Mouse (Mus musculus): ENCODE measurements around the gene Eya2. TPM values are rescaled to one million over a fixed set of nuclear protein-coding genes. Genes with fewer than 3 reads are reported as not detected.
A peak's percentile ranks its signal among the peaks of the same experiment; 100 is the strongest.

Eya2 gene
- polyA plus RNA-seq, 1 experiment = 0.12 TPM

DNA sequence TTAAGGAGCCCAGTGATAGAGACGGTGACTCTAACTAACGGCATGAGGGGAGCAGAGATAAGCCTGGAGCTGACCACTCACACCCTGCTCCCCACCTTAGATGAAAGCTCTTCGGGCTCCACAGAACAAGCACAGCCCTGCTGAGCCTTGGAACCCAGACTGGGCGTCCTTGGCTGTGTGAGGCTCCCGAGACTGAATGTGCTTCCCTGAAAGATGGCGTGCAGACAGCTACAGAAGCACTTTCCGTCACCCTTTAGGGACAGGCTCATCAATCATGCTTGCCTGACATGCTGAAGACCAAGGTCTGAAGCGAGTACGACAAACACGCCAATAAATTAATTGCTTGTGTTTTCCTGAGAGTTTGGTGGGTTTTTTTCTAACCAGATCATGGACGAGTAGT, 56.2 kb downstream of the Eya2 start:
- Histone ChIP-seq H3K4me2 (ENCODE audit: low read depth) (no peak overlapping the region), H3ac (ENCODE audit: control insufficient read depth, insufficient read length) (no peak overlapping the region), H3K4me3 (no peak overlapping the region), H3K79me2 (ENCODE audit: control insufficient read depth, insufficient read depth) (no peaks in the 10 kb centered on the region), H3K27me3 (ENCODE audit: control insufficient read depth, insufficient read depth, insufficient read length) (peaks cover 24% of the 10 kb centered on the region), H3K36me3 (ENCODE audit: control insufficient read depth, insufficient read depth) (no peaks in the 10 kb centered on the region)
- TF ChIP-seq TCF3 (IDR thresholded peaks at IDR 0.05; ENCODE audit: insufficient read length, low read depth) = no peak
- TF ChIP-seq REST (IDR thresholded peaks at IDR 0.05; ENCODE audit: insufficient read depth, insufficient read length) = no peak
- TF ChIP-seq USF1 (IDR thresholded peaks at IDR 0.05; ENCODE audit: low read depth) = no peak
- no peak for TF ChIP-seq CEBPB (IDR thresholded peaks at IDR 0.05; ENCODE audit: insufficient read depth, poor library complexity, severe bottlenecking)
- TF ChIP-seq SRF (IDR thresholded peaks at IDR 0.05; ENCODE audit: control insufficient read depth, insufficient read length, low read depth) = no peak
- no peak for TF ChIP-seq MYOG (IDR thresholded peaks at IDR 0.05; ENCODE audit: control insufficient read depth in 1 of 3, insufficient read depth in 1 of 3, insufficient read length in 2 of 3, low read depth in 2 of 3)
- no peak for TF ChIP-seq MYOD1 (IDR thresholded peaks at IDR 0.05; ENCODE audit: control insufficient read depth in 1 of 3, insufficient read length in 2 of 3, low read depth in 2 of 3)
- TF ChIP-seq POLR2AphosphoS2 (IDR thresholded peaks at IDR 0.05; ENCODE audit: insufficient read length, low read depth) = no peak
- TF ChIP-seq E2F4 (IDR thresholded peaks at IDR 0.05; ENCODE audit: insufficient read depth) = no peak
- no peak for TF ChIP-seq TCF12 (IDR thresholded peaks at IDR 0.05; ENCODE audit: insufficient read depth, poor library complexity, severe bottlenecking)
- TF ChIP-seq MAX (IDR thresholded peaks at IDR 0.05; ENCODE audit: low read depth) = no peak
- TF ChIP-seq POLR2A (IDR thresholded peaks at IDR 0.05; ENCODE audit: insufficient read length, low read depth) = no peak

DNA sequence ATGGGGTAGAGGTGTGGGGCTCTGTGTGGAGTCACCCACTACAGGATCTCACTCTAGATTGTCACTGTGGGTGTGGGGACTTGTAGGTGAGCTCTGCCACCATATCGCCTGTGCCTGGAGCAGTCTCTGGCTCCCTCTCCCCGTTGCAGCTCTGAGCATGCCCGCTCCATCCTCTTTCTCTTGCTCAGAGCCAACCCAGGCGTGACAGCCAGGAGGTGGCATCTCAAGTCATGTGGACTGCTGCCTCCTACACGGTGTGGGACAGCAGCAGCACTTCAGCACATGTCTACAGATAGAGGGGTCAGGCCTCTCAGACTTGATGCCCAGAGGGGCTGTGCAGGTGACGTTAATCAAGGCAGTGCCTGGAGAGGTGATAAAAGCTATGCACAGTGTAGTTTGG, 57.4 kb downstream of the Eya2 start:
- Histone ChIP-seq H3K27me3 (ENCODE audit: control insufficient read depth, insufficient read depth, insufficient read length) (peaks cover 17% of the 10 kb centered on the region), H3K36me3 (ENCODE audit: control insufficient read depth, insufficient read depth) (no peaks in the 10 kb centered on the region), H3K4me3 (no peak overlapping the region), H3ac (ENCODE audit: control insufficient read depth, insufficient read length) (no peak overlapping the region), H3K79me2 (ENCODE audit: control insufficient read depth, insufficient read depth) (no peaks in the 10 kb centered on the region), H3K4me2 (ENCODE audit: low read depth) (no peak overlapping the region)
- TF ChIP-seq USF1 (IDR thresholded peaks at IDR 0.05; ENCODE audit: low read depth) = no peak
- TF ChIP-seq MAX (IDR thresholded peaks at IDR 0.05; ENCODE audit: low read depth) = no peak

DNA sequence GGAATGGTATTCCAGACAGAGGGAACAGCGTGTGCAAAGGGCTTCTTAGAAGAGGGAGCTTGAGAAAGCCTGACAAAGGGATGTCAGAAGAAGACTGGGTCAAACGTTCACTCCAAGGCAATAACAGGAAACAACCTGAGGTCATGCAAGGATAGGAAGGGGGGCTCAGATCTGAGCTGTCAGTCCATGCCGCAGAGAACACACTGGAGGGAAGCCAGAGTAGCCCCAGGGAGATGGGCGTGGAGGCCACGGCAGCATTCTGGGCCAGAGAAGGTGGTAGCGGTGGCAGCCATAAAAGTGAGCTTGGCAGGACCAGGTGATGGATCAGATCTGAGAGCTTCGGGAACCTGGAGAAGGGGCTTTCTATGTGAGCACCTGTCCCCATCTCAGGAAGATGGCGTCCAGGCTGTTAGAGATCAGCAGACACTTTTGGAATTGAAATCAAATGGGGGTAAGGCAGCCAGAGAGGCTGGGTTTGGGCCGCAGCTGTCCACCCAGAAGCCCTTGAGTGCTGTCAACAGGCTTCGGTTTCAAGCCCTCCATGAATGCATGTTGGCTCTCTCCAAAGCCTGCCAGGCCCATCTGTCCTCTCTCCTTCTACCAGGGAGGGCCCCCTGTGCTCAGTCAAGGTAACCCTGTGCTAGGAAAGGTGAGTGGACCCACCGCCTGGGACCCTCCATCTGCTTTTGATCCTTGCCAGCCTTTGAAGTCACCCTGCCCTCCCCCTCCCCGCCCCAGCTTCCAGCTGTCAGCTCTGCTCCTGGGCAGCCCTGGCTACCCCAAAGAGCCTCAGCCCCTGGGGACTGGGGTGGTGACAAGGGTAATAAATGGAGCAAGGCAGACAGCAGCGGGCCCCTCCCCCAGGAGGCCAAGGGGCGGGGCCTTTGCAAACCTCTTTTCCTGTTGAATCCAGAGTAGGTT, 58.4 kb downstream of the Eya2 start:
- no peaks in the 10 kb centered on the region for H3K79me2 ChIP-seq (ENCODE audit: control insufficient read depth, insufficient read depth)
- TF ChIP-seq MYOD1 (IDR thresholded peaks at IDR 0.05; ENCODE audit: control insufficient read depth in 1 of 3, insufficient read length in 2 of 3, low read depth in 2 of 3) = peak in 2 of 3 experiments; percentile 47 to 54
- no peak for TF ChIP-seq E2F4 (IDR thresholded peaks at IDR 0.05; ENCODE audit: insufficient read depth)
- TF ChIP-seq MYOG (IDR thresholded peaks at IDR 0.05; ENCODE audit: control insufficient read depth in 1 of 3, insufficient read depth in 1 of 3, insufficient read length in 2 of 3, low read depth in 2 of 3) = peak in 1 of 3 experiments; percentile 62
- TF ChIP-seq SRF (IDR thresholded peaks at IDR 0.05; ENCODE audit: control insufficient read depth, insufficient read length, low read depth) = peak; percentile 9
- H3K36me3 ChIP-seq (ENCODE audit: control insufficient read depth, insufficient read depth) = no peaks in the 10 kb centered on the region
- H3K4me2 ChIP-seq (ENCODE audit: low read depth) = peak overlapping the region; percentile 32
- H3K27me3 ChIP-seq (ENCODE audit: control insufficient read depth, insufficient read depth, insufficient read length) = peaks cover 15% of the 10 kb centered on the region
- no peak overlapping the region for H3K4me3 ChIP-seq
- H3ac ChIP-seq (ENCODE audit: control insufficient read depth, insufficient read length) = no peak overlapping the region

DNA sequence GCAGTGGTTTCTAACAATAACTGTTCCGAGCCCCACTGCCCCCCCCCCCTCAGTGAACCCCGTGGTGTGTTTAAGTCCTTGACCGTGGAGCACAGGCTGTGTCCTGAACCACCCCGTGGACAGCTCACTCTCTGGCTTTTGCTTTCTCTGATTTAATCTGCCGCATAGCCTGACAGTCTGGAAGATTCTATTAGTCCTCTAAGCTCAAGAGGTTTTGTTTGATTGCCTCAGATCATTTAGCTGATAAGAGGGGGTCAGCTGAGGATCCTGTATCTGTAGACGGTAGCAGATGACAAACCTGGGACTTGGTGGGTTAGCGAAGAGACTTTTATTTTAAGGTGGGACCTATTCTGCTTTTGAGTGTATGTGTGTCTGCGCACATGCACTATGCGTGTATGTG, 59.3 kb downstream of the Eya2 start:
- TF ChIP-seq POLR2A (IDR thresholded peaks at IDR 0.05; ENCODE audit: insufficient read length, low read depth) (no peak), POLR2AphosphoS2 (IDR thresholded peaks at IDR 0.05; ENCODE audit: insufficient read length, low read depth) (no peak), MYOD1 (IDR thresholded peaks at IDR 0.05; ENCODE audit: control insufficient read depth in 1 of 3, insufficient read length in 2 of 3, low read depth in 2 of 3) (no peak), REST (IDR thresholded peaks at IDR 0.05; ENCODE audit: insufficient read depth, insufficient read length) (no peak), CEBPB (IDR thresholded peaks at IDR 0.05; ENCODE audit: insufficient read depth, poor library complexity, severe bottlenecking) (no peak), MYOG (IDR thresholded peaks at IDR 0.05; ENCODE audit: control insufficient read depth in 1 of 3, insufficient read depth in 1 of 3, insufficient read length in 2 of 3, low read depth in 2 of 3) (no peak), TCF3 (IDR thresholded peaks at IDR 0.05; ENCODE audit: insufficient read length, low read depth) (no peak)
- peaks cover 13% of the 10 kb centered on the region for H3K27me3 ChIP-seq (ENCODE audit: control insufficient read depth, insufficient read depth, insufficient read length)
- peak overlapping the region; percentile 32 for H3K4me2 ChIP-seq (ENCODE audit: low read depth)
- H3K79me2 ChIP-seq (ENCODE audit: control insufficient read depth, insufficient read depth) = no peaks in the 10 kb centered on the region
- no peak overlapping the region for H3ac ChIP-seq (ENCODE audit: control insufficient read depth, insufficient read length)
- H3K36me3 ChIP-seq (ENCODE audit: control insufficient read depth, insufficient read depth) = no peaks in the 10 kb centered on the region
- no peak overlapping the region for H3K4me3 ChIP-seq

DNA sequence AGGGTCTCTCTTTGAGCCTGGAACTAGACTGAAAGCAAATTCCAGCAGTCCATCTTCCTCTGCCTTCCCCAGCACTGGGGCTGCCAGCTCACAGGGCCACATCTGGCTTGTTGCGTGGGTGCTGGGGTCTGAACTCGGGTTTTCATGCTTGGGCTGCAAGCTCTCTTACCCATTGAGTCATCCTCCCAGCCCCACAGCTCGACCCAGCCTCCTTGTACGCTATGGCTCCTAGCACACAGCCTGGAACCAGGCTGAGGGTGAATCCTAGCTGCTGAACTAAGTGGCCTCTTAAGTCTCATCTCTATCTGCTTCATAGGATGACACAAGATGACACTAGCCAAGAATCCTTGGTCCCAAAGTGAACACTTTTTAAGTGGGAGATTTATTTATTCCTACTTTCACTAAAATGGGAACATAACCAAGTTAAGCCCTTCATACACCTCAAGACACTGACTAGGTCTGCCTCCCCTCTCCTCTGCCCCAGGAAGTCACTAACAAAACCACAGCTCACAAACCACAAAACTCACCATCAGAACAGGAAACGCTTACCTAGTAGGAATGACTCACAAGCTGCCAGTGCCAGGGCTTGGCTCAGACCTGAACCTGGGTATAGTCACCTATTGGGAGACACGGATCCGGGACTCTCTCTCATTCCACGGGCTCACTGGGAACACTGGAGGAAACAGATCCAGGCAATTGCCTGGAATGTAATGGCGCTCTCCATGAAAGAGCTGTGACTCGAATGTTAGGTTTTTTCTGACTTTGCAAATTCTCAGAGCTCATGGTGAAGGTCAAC, 60.1 kb downstream of the Eya2 start:
- Histone ChIP-seq H3ac (ENCODE audit: control insufficient read depth, insufficient read length) (no peak overlapping the region), H3K27me3 (ENCODE audit: control insufficient read depth, insufficient read depth, insufficient read length) (peaks cover 13% of the 10 kb centered on the region), H3K79me2 (ENCODE audit: control insufficient read depth, insufficient read depth) (no peaks in the 10 kb centered on the region), H3K4me2 (ENCODE audit: low read depth) (no peak overlapping the region), H3K4me3 (no peak overlapping the region), H3K36me3 (ENCODE audit: control insufficient read depth, insufficient read depth) (no peaks in the 10 kb centered on the region)
- TF ChIP-seq MYOG (IDR thresholded peaks at IDR 0.05; ENCODE audit: control insufficient read depth in 1 of 3, insufficient read depth in 1 of 3, insufficient read length in 2 of 3, low read depth in 2 of 3) (no peak), USF1 (IDR thresholded peaks at IDR 0.05; ENCODE audit: low read depth) (no peak), POLR2A (IDR thresholded peaks at IDR 0.05; ENCODE audit: insufficient read length, low read depth) (no peak), POLR2AphosphoS2 (IDR thresholded peaks at IDR 0.05; ENCODE audit: insufficient read length, low read depth) (no peak), TCF12 (IDR thresholded peaks at IDR 0.05; ENCODE audit: insufficient read depth, poor library complexity, severe bottlenecking) (no peak), E2F4 (IDR thresholded peaks at IDR 0.05; ENCODE audit: insufficient read depth) (no peak), MYOD1 (IDR thresholded peaks at IDR 0.05; ENCODE audit: control insufficient read depth in 1 of 3, insufficient read length in 2 of 3, low read depth in 2 of 3) (no peak), TCF3 (IDR thresholded peaks at IDR 0.05; ENCODE audit: insufficient read length, low read depth) (no peak), SRF (IDR thresholded peaks at IDR 0.05; ENCODE audit: control insufficient read depth, insufficient read length, low read depth) (no peak), REST (IDR thresholded peaks at IDR 0.05; ENCODE audit: insufficient read depth, insufficient read length) (no peak), CEBPB (IDR thresholded peaks at IDR 0.05; ENCODE audit: insufficient read depth, poor library complexity, severe bottlenecking) (no peak)
